Mouse (Mus musculus): ENCODE measurements around the gene Eps8l1.

DNA sequence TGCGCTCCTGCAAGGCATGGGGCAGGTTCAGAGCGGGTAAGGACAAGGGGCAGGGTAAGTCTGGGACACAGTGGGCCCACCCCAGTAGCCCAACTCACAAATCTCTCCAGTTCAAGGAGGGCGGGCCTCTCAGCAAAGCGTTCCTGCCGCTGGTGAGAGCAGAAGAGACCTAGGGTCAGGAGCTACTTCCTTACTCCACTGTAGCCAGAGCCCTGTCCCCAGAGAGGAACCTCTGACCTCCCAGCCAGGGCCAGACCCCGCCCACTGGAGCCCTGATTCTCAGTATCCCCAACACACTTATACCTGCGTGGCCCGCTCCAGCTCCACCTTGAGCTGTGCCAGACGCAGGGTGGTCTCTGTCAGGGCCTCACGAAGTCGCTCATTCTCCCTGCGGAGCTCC is 21.8 kb downstream of the Eps8l1 start:
- no peak for TF ChIP-seq POLR2A (IDR thresholded peaks at IDR 0.05; ENCODE audit: low read depth, low read length)
- no peak for TF ChIP-seq CTCF (IDR thresholded peaks at IDR 0.05; ENCODE audit: extremely low read depth, insufficient read length, insufficient replicate concordance, low read depth, low read length)
